Mouse (Mus musculus): Measurements from ENCODE around the gene Omt2b.

The Omt2b gene

GRCm38 (mm10) chr9:78354665-78355578 lies 27.5 kb downstream of the Omt2b start:
- peak; percentile 82 for DNase-seq

- DNase-seq = peak; percentile 76
Observed at GRCm38 (mm10) chr9:78355611-78356010, 28.2 kb downstream of the Omt2b start, which contains the start of gene Gsta2. Gsta2 (minus strand) TSS chr9:78355788.

GRCm38 (mm10) chr9:78358053-78358452 lies 30.7 kb downstream of the Omt2b start:
- DNase-seq = peak; percentile 90

GRCm38 (mm10) chr9:78359750-78360483 lies 32.5 kb downstream of the Omt2b start:
- DNase-seq = no peak

- no peak for DNase-seq
Observed at GRCm38 (mm10) chr9:78360484-78360872, 33.1 kb downstream of the Omt2b start.

- DNase-seq = no peak
Observed at GRCm38 (mm10) chr9:78363374-78363773, 36.0 kb downstream of the Omt2b start.

- no peak for DNase-seq
Observed at GRCm38 (mm10) chr9:78364701-78365100, 37.3 kb downstream of the Omt2b start.

GRCm38 (mm10) chr9:78365850-78366544 lies 38.6 kb downstream of the Omt2b start:
- DNase-seq = no peak

GRCm38 (mm10) chr9:78367959-78368358 lies 40.6 kb downstream of the Omt2b start, which contains the start of gene Dppa5a:
Dppa5a (minus strand) TSS chr9:78368177.
- DNase-seq = peak; percentile 89

- DNase-seq = no peak
Observed at GRCm38 (mm10) chr9:78368671-78369293, 41.4 kb downstream of the Omt2b start.

GRCm38 (mm10) chr9:78369349-78369748 lies 42.0 kb downstream of the Omt2b start:
- no peak for DNase-seq

GRCm38 (mm10) chr9:78369786-78370185 lies 42.4 kb downstream of the Omt2b start:
- no peak for DNase-seq

GRCm38 (mm10) chr9:78371441-78371840 lies 44.1 kb downstream of the Omt2b start:
- DNase-seq = no peak

- no peak for DNase-seq
Observed at GRCm38 (mm10) chr9:78372827-78373504, 45.6 kb downstream of the Omt2b start.

- no peak for DNase-seq
Observed at GRCm38 (mm10) chr9:78374397-78374796, 47.0 kb downstream of the Omt2b start.

- no peak for DNase-seq
Observed at GRCm38 (mm10) chr9:78374885-78375389, 47.5 kb downstream of the Omt2b start.

- no peak for DNase-seq
Observed at GRCm38 (mm10) chr9:78375486-78375885, 48.1 kb downstream of the Omt2b start.

GRCm38 (mm10) chr9:78377546-78377945 lies 50.2 kb downstream of the Omt2b start:
- no peak for DNase-seq

- DNase-seq = no peak
Observed at GRCm38 (mm10) chr9:78378113-78378785, 50.9 kb downstream of the Omt2b start, which contains the start of gene Ooep. Ooep (minus strand) TSS chr9:78378725.
